Mouse (Mus musculus) embryonic stem cell, embryonic (primary cell): ENCODE results near the gene Knop1.

Experiments used
- CTCF ChIA-PET, 4 experiments: fragments of 300-600 bp in 2 of 4; fragments of 350-600 bp in 2 of 4; sonication (Branson Sonifier 250); formaldehyde crosslinking; loops; one replicate each; lab custom pipeline; 2022; ENCODE audit warnings: inconsistent platforms in 2 of 4; lab: Charles Lee
- POLR2A ChIA-PET, 4 experiments: fragments of 300-600 bp in 2 of 4; fragments of 350-600 bp in 2 of 4; sonication (Branson Sonifier 250); formaldehyde crosslinking; loops; one replicate each; lab custom pipeline; 2022; ENCODE audit warnings: antibody characterized with exemption in 4 of 4, inconsistent platforms in 1 of 4; lab: Charles Lee

Gene Knop1

DNA sequence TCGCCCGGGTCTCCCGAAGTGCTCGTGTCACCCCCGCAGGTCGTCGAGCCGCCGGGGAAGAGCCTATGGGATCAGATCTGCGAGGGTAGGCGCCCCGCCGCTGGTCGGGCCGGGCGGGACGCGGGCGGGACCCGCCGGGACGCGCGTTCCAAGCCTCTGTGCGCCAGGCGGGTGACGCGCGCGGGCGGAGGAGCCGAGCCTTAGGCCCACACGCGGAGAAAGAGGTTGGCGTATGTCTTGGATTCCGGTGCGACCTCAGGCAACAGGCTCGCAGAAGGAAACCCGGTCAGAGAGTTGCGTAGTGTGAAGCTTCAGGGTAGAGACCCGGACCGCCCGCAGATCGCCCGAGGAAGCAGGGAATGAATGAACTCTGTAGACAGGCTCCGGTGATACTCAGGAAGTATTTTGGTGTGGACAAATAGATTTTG is at the start of gene Knop1:
Gene Knop1, minus strand, starts transcription at position 378 of the 428 bp plus-strand sequence.
- POLR2A ChIA-PET = interaction anchor here (0.7 to 9.7 kb wide), 17 partner anchors 11 to 323 kb away, joined by 3 to 106 read pairs (median 5); partner anchors contain the start of genes Gprc5b (in 2 of the 4), Coq7 (in 1 of the 4) and Vps35l (in 1 of the 4)
- CTCF ChIA-PET = interaction anchor here in 2 of 4 experiments (0.6 to 1.6 kb wide), 4 partner anchors 140 to 168 kb away, joined by 3 to 5 read pairs (median 4); no protein-coding TSS in a partner anchor

DNA sequence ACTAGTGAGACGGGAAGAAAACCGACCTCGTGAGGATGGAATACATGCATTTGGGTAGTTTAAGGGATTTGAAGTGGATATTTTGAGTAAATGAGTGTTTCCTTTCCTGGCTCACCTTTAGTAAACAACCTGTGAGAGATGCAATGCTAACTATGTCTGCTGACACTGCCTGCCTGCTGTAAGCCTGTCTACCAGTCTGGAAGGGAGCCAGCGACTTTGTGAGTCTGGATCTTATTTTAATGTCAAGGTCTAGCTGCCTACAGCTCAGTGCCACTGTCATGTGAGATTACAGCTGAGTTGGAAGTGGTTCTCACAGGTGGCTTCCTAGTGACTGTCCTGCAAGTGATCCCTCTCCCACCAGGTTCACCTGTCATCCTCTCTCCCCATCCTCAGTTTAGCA is 48.5 kb upstream of the Knop1 start:
- ChIA-PET POLR2A (no interaction called here), CTCF (interaction anchor here in 1 of 4 experiments (0.6 kb wide), 1 partner anchor 626 kb away, joined by 3 read pairs; no protein-coding TSS in a partner anchor)

DNA sequence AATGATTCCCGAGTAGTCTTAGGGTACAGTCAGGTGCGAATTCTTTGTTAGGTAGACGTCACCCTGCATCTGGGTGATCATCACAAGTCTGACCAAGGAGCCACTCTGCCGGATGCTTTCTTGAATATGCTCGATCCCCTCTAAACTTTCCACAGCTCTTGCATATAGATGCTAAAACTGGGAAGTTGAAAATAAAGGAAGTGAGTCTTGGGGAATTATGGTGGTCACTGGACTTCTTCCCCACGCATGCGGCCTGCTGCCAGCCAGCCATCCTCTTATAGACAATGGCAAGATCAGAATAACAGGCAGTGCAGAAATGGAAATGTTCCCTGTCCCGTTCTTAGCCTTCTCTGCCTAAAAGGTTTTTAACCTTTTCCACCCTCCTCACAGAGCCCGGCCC is 47.8 kb upstream of the Knop1 start:
- ChIA-PET CTCF (no interaction called here), POLR2A (no interaction called here)

DNA sequence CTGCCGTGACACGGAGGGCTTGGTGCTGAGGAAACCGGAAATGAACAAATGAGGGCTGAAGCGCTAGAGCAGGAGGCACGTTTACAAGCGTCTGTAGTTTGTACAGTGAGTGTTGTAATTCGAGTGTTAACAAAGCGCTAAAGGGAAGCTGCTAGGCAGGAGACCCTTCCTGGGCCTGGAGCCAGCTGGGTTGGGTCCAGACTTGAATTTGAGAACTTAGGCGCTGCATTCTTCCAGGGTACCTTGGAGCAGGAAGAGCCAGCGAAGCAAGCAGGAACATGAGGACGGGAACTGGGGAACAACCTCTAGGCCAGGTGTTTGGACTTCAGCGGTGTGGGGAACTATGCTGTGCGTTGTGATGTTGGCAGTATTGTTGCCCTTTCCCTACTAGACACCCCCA is 46.9 kb upstream of the Knop1 start:
- CTCF ChIA-PET = no interaction called here
- POLR2A ChIA-PET = interaction anchor here in 1 of 4 experiments (0.6 to 1.0 kb wide), 2 partner anchors 62 to 123 kb away, joined by 3 to 6 read pairs; no protein-coding TSS in a partner anchor

- ChIA-PET CTCF (interaction anchor here in 2 of 4 experiments (0.6 to 1.2 kb wide), 2 partner anchors 94 to 96 kb away, joined by 3 read pairs; no protein-coding TSS in a partner anchor), POLR2A (interaction anchor here in 1 of 4 experiments (1.3 kb wide), 2 partner anchors 13 to 49 kb away, joined by 3 read pairs; no protein-coding TSS in a partner anchor)
Measured at GRCm38 (mm10) chr7:118900090-118900489, 44.0 kb upstream of the Knop1 start.

DNA sequence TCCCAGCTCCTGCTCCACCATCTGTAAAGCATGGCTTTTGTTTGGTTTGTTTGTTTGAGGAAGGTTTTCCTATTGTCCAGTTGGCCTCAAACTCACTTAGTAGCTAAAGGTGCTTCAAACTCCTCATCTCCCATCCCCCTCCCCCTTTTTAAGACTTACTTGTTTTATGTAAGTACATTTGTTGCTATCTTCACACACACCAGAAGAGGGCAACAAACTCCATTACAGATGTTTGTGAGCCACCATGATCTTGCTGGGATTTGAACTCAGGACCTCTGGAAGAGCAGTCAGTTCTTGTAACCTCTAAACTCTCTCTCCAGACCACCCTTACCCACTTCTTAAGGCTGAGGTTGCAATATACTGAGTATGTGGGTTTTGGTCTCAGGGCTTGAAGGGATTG is 42.0 kb upstream of the Knop1 start:
- ChIA-PET POLR2A (no interaction called here), CTCF (interaction anchor here in 2 of 4 experiments (1.1 to 1.7 kb wide), 3 partner anchors 98 to 132 kb away, joined by 4 to 6 read pairs (median 4); no protein-coding TSS in a partner anchor)

DNA sequence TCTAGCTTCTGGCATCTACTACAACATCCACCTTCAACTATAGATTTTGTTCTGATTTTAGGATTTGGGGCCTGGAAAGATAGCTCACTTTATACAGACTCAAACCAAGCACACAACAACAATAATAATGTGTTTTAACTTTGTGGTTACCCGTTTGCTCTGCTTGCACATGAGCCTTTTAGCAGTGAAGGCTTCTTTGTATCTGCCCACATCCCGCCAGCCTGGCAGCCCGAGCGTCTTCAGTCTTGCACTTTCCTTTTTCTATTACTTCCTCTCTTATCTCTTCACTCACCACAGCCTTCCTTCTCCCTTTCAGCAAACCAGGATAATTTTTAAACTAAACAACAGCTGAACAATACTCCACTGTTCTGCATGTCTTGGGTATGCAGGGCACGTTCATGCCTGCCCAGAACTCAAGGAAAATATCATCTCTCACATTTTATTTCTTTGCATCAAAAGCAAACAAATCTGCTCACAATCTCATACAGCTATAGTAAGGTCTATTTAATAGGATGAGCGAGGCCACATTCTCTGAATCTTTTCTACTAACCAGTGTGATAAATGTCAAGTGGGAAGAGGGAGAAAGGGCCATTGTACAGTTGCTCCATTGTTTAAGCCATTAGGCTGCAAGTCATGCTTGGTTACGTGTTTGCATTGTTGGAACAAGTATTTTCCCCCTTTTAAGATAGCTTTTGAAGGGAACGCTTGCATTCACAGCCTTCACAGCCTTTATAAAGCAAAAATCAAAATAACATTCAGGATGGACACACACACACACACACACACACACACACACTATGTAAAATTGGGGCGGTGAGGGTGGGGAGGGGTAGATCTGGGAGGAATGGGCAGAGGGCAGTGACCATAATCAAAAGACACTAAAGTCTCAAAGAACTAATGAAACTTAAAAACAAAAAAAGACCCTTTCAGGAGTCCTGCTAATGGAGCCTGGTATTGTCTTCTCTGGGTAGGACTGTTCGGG is 39.7 kb upstream of the Knop1 start:
- CTCF ChIA-PET = interaction anchor here in 3 of 4 experiments (0.5 to 1.2 kb wide), 3 partner anchors 34 to 130 kb away, joined by 3 to 4 read pairs (median 3); no protein-coding TSS in a partner anchor
- POLR2A ChIA-PET = interaction anchor here in 1 of 4 experiments (0.7 kb wide), 1 partner anchor 136 kb away, joined by 3 read pairs; no protein-coding TSS in a partner anchor

DNA sequence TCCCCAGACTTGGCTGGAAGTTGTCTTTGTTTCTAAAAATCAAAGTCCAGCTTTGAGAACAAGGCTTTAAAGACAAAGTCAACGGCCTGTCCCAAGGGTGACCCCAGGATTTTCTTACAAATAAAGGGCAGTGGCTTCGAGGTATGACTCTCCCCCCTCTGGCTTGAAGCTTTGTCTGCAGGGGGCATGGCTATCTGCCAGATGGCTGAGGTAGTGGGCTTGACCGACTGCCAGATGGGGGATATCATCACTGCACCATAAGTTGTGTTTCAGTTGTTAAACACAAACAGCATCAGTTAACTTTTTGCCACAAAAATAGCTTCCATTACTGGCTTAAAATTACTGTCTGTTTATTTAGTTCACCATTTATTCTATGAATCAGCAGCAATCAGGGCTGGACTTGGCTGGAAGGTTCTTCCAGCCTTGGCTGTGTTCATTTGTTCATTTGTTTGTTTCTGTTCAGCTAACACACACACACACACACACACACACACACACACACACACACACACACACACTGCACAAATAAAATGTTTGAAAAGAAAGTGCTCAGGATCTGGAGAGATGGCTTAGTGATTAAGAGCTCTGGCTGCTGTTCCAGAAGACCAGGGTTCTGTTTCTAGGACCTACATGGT is 33.1 kb upstream of the Knop1 start:
- ChIA-PET CTCF (interaction anchor here in 2 of 4 experiments (0.6 kb wide), 3 partner anchors 8 to 784 kb away, joined by 3 read pairs; no protein-coding TSS in a partner anchor), POLR2A (interaction anchor here in 1 of 4 experiments (1.1 to 2.5 kb wide), 3 partner anchors 55 to 104 kb away, joined by 3 to 7 read pairs (median 4); no protein-coding TSS in a partner anchor)

GRCm38 (mm10) chr7:118887303-118888055 is 31.4 kb upstream of the Knop1 start:
- ChIA-PET POLR2A (interaction anchor here in 1 of 4 experiments (1.1 to 2.5 kb wide), 4 partner anchors 13 to 106 kb away, joined by 3 to 7 read pairs (median 5); no protein-coding TSS in a partner anchor), CTCF (interaction anchor here in 1 of 4 experiments (1.2 kb wide), 1 partner anchor 122 kb away, joined by 5 read pairs; no protein-coding TSS in a partner anchor)

GRCm38 (mm10) chr7:118884969-118885368 is 28.9 kb upstream of the Knop1 start:
- POLR2A ChIA-PET = interaction anchor here in 1 of 4 experiments (1.0 to 1.1 kb wide), 2 partner anchors 33 to 44 kb away, joined by 3 to 4 read pairs; no protein-coding TSS in a partner anchor

DNA sequence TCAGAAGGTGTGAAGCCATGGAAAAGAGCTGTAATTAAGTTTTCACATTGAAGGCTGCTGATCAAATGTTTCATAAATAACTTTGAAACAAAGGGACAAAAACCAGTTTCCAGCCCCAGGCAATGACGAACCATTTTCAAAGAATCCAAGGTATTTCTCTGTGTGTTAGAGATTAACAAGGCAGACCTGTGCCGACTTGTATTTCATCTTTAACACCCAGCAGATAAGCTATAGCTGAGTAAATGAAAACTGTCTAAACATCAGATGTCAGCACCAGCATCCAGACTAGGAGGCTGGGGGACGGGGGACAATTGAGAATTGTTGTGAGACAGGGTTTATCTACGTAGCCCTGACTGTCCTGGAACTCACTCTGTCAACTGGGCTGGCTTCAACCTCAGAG is 27.9 kb upstream of the Knop1 start:
- CTCF ChIA-PET = no interaction called here
- POLR2A ChIA-PET = interaction anchor here in 2 of 4 experiments (0.8 to 1.1 kb wide), 2 partner anchors 43 to 144 kb away, joined by 3 read pairs; partner anchors contain the start of gene Vps35l (in 1 of the 2)

More at GRCm38 (mm10) chr7:118884969-118885368, 28.9 kb upstream of the Knop1 start:
- CTCF ChIA-PET = interaction anchor here in 2 of 4 experiments (0.6 to 0.9 kb wide), 2 partner anchors 145 to 575 kb away, joined by 3 to 4 read pairs; partner anchors contain the start of gene Vps35l (in 1 of the 2)

- ChIA-PET POLR2A (interaction anchor here in 1 of 4 experiments (0.7 to 2.0 kb wide), 5 partner anchors 10 to 54 kb away, joined by 3 to 7 read pairs (median 4); partner anchors contain the start of genes Iqck and Knop1), CTCF (interaction anchor here in 3 of 4 experiments (0.5 to 1.6 kb wide), 11 partner anchors 9 to 636 kb away, joined by 3 to 8 read pairs (median 3); partner anchors contain the start of gene Vps35l (in 1 of the 3))
Measured at GRCm38 (mm10) chr7:118879466-118880029, 23.5 kb upstream of the Knop1 start.

DNA sequence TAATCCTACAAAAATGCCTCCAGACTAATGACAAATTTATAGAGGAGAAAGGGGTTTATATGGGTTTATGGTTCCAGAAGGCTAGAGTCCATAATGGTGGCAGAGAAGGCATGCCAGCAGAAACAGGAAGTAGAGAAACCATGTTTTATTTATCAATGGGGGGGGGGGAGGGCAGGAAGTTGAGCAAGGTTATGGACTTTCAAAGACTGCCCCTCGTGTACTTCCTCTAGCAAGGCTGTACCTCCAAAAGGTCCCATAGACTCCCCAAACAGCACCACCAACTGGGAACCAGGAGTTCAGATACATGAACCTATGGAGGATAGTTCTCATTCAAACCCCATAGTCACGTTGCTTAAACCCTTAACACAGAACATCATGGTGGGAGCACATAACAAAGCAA is 9.3 kb upstream of the Knop1 start:
- ChIA-PET CTCF (no interaction called here), POLR2A (no interaction called here)

- CTCF ChIA-PET = interaction anchor here in 1 of 4 experiments (0.6 kb wide), 1 partner anchor 300 kb away, joined by 5 read pairs; no protein-coding TSS in a partner anchor
- POLR2A ChIA-PET = interaction anchor here in 2 of 4 experiments (0.9 to 1.3 kb wide), 4 partner anchors 8 to 37 kb away, joined by 3 read pairs; no protein-coding TSS in a partner anchor
Measured at GRCm38 (mm10) chr7:118858640-118859039, 2.6 kb upstream of the Knop1 start.

DNA sequence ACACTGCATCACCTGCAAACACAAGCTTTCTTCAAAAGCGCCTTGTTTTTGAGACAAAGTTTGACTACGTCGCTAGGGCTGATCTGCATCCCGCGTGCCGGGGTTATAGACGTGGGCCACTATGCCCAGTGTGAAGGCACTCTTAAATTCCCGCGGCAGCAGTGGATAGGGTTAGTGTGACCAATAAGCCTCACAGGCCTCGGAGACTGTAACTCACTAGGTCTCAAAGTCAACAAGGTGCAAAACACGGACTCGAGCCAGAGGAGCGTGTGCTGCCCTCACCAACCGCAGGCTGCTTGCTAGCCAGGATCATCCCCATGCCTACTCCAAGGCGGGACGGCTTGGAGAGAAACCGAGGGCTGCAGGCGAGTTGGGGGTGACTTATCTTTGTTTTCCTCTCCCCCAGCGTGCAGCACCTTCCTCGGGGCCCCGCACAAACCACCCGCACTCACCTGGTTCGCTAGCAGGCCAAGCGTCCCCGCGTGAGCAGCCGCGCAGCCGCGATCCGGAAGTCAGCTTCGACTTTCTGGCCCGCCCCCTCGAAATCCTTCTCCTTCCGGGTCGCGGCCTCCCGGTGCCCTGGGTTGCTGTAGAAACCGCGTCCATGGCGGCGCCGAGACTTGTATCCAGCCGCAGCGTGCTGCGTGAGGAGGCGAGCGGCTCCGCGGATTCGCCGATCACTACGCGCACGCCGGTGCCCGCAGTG is 730 bp downstream of the Knop1 start, which contains the start of gene Iqck:
Gene Iqck, plus strand, starts transcription at position 582 of the 706 bp plus-strand sequence.
- ChIA-PET CTCF (interaction anchor here in 2 of 4 experiments (0.6 to 2.5 kb wide), 6 partner anchors 89 to 660 kb away, joined by 3 to 9 read pairs (median 4); no protein-coding TSS in a partner anchor), POLR2A (interaction anchor here (0.7 to 9.7 kb wide), 24 partner anchors 9 to 322 kb away, joined by 3 to 106 read pairs (median 4); partner anchors contain the start of genes Gprc5b (in 2 of the 4), Vps35l (in 2 of the 4) and Coq7 (in 1 of the 4))
